Mouse (Mus musculus) kidney, adult 18-20 months (tissue): ENCODE data around the gene Lrrc41.

Experiments used
- DNase-seq: peaks from one replicate; pipeline ENCODE4 v3.0.0; 2021

Gene Lrrc41

DNA sequence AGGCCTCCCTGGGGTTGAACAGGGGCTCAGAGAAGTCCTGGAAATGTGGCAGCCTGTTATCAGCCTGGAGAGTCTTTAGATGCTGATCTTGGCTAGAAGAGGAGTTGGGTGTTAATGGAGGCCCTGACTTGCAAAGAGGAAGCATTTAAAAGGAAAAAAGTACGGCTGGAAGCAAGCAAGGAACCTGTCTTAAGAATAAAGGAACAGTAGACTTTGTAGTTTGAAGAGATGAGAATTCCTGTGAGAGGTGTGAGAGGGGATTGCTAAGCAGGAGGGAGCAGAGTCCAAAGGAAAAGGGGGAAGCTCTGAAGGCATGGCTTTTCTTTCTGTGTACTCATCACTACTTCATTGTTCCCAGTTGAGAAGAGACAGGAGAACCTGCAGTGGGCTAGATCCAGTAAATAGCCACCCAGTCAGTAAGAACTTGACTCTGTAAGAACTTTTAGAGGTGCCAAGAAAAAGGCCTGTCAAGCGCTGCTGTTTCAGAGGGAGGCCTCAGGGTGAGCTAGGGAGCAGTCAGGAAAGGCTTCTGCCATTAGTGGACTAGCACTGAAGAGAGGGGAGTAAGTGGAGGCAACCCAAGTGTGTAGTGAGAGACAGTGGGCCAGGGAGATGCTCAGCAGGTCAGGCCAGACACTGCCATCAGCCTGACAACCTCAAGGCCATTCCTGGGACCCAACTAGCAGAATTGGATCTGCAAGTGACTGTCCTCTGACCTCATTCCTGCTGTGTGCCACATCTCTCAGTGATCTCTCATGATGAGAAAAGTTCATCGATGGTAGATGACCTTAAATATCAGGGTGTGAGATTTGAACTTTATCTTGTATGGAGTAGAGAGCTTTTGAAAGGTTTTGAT is 2.4 kb downstream of the Lrrc41 start:
- peak; percentile 15 for DNase-seq

DNA sequence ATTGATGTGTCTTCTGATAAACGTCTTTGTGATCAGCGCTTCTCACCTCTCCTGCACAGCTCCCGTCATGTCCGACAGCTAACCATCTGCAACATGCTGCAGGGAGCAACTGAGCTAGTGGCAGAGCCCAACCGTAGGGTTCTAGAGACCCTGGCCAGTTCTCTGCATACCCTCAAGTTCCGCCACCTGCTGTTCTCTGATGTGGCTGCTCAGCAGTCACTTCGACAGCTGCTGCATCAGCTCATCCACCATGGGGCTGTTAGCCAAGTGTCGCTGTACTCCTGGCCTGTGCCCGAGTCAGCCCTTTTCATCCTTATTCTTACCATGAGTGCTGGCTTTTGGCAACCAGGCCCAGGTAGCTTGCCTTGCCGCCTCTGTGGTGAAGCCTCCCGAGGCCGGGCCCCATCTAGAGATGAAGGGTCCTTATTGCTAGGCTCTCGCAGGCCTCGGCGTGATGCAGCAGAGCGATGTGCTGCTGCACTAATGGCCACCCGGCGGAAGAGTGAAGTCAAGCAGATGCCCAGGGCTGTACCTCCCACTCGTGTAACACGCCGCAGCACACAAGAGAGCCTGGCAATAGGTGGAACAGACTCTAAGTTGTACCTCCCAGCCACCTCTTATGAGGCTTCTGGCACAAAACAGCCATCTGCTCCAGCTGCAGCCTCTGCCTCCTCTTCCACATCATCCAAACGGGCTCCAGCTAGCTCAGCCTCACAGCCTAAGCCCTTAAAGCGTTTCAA is 13.6 kb downstream of the Lrrc41 start:
- DNase-seq = no peak

DNA sequence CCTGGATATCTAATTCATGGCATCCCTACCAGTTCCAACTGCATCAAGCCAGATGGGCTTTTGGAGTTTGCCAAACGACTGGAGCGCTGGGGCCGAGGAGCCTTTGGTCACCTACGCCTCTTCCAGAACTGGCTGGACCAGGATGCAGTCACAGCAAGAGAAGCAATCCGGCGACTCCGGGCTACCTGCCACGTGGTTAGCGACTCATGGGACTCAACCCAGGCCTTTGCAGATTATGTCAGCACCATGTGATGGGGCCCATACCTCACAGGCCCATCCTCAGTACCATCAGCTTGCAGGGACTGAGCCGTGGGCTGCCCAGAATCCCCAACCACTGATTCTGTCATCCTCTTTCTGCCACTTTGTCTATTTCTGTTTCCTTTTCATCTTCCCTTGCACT is 21.2 kb downstream of the Lrrc41 start:
- no peak for DNase-seq

DNA sequence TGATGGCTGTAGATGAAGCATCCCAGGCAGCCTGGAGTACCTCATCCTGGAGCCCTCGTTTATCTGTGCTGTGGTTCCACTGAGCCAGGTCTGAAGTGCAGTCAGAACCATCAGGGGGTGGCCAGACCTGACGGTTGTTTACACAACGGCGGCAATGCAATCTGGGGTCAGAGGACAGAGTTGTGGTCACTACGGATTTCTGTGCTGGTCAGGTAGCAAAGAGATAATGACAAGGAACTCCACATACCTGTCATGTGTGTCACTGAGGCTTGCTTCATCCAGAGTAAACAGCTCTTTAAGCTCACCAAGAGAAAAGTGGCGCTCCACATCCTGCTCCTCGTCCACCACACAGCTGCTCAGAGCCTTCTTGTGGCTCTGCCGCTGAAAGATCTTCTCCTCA is 22.1 kb downstream of the Lrrc41 start:
- no peak for DNase-seq

DNA sequence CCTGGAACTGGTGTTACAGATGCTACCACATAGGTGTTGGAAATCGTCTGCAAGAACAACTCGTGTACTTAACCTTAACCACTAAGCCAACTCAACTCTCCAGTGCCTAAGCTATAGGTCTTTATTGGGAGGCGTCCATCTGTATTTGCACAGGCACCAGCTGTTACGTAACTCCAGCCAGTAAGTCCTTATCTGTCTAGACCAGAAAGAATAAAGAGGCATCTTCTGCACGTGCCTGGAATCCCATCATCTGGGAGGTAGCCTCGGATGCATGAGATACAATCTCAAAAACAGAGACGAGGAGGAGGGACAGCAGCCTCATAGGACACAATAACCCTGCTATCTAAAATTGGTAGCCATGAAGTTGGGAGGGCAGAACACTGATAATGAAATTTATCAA is 25.9 kb downstream of the Lrrc41 start:
- no peak for DNase-seq

DNA sequence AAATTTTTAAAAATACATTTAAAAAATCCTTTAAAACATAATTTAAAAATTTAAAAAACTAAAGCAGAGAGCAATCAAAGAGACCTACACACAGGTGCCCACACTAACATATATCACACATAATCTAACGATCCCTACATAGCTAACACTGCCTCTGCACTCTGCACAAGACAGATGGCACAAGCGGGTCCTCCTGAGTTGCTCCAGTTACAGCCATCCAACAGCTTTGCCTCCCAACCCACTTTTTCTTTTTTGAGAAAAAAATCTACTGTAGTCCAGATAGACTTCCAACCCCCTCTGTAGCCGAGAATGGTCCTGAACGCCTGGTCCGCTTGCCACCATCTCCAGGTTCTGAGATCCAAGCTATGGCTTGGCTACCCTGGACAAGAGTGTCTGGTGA is 30.2 kb downstream of the Lrrc41 start:
- DNase-seq = no peak

DNA sequence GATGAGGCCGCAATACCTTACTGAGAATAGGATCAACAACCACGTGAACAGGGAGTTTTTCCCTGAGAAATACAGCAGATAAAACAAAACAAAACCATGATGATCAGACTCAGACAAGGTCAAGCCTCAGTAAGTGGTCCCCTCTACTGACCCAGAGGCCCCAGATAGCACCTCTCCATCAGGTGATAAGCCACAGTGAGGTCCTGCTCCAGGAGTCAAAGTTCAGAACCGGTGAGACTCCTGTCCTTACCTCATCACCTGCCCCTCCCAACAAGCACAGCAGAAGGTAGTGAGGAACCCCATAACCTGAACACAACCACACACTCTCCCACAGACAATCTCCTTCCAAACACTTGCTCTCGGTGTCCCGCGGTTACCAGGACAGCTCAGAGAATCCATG is 35.6 kb downstream of the Lrrc41 start:
- DNase-seq = no peak

DNA sequence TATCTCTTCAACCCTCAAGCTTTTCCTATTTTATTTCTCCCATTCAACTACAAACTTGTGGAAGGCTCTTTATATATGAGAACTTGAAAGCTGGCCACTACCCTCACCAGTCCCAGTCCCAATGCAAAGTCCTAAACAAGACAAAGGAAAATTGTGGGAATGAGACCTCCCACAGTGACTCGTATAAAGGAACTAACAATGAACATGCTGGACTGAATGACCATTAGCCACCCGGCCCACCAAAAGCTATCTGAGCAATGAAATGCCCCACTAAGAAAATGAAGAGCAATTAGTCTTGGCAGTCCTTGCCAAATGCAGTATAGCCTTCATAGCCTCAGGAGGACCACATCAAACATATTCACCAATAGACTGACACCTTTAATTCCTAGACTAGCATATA is 36.4 kb downstream of the Lrrc41 start:
- no peak for DNase-seq

DNA sequence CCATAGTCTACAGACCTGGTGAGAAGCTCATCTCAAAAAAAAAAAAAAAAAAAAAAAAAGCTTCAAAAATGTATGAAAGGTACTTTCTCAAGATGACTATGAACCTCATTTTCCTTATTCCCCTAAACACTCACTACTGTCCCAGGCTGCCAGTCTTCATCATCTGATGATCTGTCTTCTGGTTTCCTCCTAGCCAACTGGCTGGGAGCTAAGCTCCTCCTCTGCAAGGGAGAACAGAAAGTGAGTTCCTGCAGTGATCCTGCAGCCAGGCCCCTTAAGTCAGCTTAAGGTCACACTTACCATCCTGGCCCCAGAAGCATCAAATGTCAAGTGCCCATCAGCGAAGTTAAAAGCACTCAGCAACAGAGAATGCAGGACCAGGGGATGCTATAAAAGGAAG is 47.7 kb downstream of the Lrrc41 start:
- no peak for DNase-seq

DNA sequence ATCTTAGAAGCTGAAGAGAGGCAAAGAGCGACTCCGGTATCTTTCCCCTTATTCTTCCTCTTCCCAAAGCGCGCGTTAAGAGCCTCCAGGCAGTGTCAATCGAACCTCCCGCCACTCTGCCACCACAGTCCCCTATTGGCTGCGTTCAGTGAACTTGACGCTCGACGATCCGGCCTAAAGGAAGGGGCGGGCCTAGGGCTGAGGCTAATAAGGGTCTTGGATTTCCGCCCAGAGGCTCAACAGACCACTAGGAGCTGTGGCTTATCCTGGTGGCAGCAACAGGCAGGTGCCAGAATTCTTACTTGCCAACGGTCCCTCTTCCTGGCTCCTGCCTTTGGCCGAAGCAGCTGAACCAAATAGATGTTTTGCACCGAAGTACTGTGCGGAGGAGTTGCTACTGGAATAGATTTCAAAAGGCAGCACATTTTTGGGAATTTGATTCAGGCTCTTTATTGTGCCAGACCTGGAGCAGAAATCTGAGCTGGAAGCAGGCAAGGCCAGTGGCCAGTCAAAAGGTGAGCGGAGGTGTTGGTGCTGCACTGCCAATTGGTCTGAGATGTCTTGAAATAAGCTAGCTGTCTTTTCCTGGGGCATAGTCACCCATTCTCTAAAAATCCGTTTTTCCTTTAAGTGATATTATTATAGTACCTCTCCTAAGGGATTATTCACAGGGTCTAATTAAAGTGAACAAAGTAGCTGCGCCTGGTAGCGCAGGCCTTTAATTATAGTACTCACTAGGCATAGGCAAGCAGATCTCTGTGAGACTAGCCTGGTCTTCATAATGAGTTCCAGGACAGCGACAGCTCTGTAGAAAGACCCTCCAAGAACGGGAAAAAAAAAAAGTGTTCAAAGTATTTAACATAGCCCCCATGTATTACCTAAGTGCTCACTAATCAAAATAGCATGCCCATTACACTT is 48.8 kb downstream of the Lrrc41 start, which contains the start of the genes Rad54l and Pomgnt1:
Rad54l (minus strand) TSS at position 89 of the 918 bp plus-strand sequence.
Pomgnt1 (plus strand) TSS at position 239 of the 918 bp plus-strand sequence.
- peak; percentile 76 for DNase-seq

DNA sequence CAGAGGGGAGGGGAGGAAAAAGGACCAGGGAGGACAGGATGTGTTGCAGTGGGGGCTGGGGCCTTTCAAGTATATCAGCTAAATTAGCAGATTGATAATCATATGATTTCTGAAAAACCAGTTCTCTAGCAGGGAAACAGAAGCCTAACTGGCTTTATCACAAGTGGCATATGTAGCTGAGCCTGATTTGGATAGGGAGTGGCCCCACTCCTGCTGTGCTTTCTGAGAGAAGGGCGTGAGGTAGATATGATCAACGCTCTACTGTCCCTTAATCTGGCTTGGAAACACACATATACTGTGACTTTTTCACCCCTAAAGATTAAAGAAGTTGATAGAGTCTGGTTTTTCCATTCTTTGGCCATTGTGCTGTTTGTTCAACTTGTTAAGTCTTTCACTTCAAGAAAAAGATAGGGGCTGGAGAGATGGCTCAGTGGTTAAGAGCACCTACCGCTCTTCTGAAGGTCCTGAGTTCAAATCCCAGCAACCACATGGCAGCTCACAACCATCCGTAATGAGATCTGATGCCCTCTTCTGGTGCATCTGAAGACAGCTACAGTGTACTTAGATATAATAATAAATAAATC is 50.8 kb downstream of the Lrrc41 start:
- DNase-seq = no peak

DNA sequence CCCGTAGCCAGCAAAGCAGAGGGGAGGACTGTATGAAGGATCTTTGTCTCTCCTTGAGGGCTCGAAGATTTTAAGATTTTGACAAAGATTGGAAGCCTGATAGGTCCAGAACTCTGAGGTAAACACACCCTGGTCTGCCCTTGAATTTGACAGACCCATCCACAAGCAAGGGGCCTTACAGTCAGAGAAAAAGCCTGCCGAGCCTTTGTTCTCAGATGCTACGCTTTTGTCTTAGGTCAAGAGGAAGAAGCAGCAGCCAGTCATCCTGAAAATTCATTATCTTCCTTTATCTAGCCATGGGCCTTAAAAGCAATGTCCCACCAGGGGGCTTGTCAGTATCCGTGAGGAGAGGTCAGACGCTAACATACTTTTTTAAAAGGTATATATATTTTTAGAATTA is 52.9 kb downstream of the Lrrc41 start:
- no peak for DNase-seq

DNA sequence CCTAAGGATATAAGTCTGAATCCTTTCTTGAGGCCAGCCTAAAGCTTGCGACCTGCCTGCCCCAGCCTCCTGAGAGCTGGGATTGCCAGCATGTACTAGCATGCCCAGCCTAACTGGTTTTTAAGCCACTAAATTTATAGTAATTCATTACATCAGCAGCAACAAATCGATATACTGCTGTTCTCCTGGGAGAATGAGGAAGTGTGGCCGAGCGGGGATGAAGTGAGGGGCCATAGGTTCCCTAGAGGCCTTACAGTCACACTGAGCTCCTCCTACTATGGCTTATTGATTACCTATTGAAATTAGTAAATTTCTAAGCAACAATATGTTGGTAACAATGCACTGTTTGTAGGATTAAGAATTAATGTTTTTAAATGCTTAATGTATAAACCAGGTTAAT is 58.1 kb downstream of the Lrrc41 start:
- no peak for DNase-seq

DNA sequence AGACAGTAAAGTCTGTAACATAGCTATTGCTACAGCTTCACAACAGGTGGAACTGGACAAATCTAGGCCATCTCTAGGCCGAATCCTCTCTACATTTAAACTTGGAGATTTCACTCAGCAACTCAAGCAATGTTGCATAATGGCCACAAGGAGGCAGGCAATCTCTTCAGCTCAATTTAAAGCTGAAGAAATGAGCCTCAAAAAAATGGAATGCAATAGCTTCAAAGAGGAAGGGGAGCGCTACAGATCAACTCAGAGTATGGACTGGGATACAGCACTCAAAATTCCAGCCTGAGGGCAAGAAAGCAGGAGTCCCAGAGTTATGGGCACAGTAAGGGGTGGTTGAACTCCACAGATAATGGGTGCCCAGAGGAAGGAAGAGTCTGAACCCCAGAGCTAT is 59.9 kb downstream of the Lrrc41 start:
- DNase-seq = peak; percentile 17

DNA sequence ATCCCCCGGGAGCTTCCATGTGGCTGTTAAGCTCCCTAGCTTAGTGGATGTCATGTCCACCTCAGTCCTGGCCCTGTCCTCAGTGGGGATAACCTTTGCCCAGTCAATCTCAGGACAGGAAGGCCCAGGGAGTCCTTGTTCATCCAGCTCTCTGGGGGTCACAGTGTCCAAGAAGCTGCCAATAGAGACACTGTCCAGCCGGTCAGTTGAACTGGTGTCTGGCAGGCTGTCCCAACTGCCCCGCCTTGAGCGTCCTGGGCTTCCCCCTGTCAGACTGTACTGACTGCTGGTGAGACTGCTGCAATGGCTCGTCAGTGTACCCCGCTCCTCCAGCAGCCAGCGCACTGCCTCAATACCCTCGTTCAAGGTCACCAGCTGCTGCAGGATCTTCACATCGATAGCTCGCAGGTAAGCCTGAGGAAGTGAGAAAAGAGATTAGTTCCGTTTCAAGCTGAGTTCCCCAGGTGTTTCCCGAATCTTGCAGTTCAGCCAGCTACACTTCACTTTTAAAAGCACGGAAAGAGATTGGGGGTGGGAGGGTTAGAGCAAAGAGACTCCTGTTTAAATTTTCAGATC is 62.4 kb downstream of the Lrrc41 start:
- DNase-seq = no peak

DNA sequence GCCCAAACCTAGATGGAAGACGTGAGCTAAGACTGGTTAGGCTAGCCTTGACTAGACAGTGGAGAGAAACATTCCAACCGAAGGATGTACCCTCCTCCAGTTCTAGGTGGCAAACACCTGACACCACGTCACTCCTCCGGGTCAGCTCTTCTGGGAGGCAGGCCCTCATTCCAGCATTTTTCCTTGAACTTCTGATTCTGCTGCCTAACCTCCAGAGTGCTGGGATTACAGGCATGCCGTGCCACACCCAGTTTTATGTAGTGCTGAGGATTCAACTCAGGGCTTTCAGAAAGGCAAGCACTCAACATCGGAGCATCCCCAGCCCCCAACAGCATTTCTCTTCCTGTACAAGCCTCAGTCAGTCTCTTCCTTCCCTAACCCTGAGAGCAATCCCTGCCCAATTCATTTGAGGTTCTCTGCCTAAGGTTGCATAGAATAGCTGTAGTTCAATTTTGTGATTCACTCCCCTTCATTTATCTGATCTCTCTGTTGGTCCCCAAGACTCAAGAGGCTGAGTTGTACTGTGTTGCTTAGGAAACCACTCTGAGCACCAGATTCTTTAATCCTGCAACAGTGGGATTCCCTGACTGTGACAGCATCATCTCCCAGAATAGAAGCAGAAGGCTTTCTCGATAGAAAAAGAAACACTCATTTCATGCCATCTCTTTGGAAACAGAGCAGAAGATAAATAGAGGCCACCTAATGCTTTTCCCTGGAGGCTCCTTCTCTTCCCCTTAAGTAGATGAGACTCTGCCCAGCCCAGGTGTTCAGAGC is 65.9 kb downstream of the Lrrc41 start:
- DNase-seq = no peak

DNA sequence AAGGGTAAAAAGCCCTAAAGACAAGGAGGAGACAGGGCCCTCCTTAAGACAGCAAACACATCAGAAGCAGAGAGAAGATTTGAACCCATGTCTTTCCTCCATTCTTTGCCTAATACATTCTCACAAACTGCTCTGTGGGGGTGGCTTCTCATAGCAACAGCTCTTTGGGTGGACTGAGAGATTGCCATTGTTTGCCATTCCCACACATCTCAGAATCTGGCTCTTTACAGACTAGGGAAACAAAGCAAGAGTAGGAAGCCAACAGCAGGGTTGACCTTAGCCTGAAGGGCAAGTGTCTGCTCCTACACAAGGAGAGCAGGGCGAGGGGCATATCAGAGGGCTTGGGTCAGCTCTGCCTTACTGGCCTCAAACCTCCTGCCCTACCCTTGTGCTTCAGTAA is 66.7 kb downstream of the Lrrc41 start:
- no peak for DNase-seq

DNA sequence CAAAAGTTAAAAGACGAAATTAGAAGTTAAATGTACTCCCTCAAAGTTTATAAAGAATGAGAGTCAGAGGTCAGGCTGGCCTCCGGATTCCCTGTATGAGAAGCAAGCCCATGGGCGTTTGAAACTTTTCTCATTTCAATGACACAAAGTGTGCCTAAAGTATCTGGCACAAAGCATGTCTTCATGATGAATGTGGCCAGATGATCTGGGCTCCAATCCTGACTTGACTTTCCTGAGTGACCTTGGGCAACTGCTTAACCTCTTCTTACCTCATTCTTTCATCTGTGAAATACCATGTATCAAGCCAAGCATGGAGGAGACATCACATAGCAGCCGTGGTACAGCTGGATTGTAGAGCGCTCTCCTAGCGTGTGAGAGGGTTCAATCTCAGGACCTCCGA is 67.2 kb downstream of the Lrrc41 start:
- DNase-seq = no peak

DNA sequence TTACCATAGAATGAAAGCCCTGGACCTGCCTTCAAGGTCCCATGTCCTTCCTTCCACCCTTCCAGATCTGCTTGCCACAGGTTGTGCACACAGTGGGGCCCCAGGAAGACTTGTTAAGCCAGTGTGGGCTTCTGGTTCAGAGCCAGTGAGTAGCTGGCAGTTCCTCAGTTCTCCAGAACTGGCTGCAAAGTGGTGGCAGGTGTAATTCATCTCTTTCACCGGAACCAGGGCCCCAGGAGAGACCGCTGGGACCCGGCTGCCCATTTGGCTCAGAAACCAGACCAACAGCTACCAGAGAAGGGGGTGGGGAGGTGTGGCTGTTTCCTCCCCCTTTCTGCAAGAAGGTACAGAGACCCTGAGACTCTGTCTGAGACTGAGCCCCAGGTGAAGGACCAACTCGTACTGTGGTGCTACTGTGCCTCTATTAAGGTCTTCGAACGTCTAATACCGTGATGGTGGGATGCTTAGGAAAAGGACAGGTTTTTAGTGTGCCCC is 68.3 kb downstream of the Lrrc41 start:
- peak; percentile 59 for DNase-seq

DNA sequence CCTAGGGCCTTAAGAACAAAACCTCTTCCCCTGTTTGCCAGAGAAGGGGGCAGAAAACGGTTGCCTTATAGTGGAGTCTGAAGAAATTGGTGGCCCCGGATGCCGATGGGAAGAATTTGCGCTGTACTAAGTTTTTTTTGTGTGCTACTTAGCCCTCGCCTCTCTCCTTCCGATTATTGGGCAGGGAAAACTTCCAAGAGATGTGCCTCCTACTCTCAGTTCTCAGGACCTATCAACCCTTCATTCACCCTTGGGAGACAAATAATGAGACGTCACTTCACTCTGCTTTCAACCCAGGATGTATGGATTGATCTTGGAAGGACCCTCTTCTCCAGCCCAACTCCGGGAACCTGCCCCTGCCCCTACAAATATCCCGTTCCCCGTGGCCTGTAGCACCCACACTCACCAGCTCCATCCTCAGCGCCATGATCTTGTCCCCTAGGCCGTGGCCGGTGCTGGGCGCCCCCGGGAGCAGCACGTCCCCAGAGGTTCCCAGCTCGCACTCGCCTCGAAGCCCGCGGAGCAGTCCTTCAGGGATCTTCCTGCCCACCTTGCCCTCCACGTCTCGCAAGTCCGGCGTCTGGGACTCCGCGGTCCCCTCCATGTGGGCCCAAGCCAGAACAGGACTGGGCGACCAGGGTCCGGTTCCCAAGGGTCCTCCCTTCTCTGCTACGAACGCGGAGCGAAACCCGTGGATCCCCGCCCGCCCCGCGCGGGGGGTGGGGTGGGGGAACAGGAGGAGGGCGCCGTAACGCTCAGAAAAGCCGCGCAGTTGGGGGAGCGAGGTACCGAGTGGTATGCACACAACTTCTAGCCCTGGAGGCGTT is 69.0 kb downstream of the Lrrc41 start:
- DNase-seq = peak; percentile 82
